Mouse (Mus musculus): ENCODE measurements around the gene Thada. TPM values are rescaled to one million over a fixed set of nuclear protein-coding genes. Genes with fewer than 3 reads are reported as not detected.
A peak's percentile ranks its signal among the peaks of the same experiment; 100 is the strongest.

The Thada gene
- polyA plus RNA-seq, 1 experiment = 5.3 TPM

DNA sequence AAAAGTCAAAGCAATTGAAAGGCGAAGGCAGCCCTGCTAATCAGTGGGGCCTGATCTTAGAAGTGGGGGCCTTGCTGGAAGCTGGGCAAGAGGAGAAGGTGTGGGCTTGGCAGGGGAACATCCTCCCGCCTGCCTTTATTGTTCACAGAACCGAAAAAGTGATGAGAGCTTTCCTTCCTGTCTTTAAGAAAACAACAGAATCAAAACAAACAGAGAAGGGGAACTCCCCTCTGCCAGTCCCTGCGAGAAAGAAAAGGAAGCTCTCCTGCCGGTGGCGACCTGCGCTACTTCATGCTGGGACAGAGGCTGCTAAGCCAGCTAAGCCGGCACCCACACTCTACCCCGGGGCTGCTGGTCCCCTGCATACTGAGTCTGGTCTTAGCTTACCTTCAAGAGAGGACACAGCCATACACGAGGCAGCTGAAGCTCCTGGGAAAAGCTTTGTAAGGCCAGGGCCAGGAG, 320.1 kb downstream of the Thada start:
- peaks cover 28% of the 10 kb centered on the region for H3K4me1 ChIP-seq (ENCODE audit: control insufficient read depth, insufficient read depth, low read length)
- no peak; the same call in 1 of the 2 replicates for TF ChIP-seq POLR2A (IDR thresholded peaks at IDR 0.05; ENCODE audit: borderline replicate concordance, control insufficient read depth, low read depth, low read length)
- no peak for TF ChIP-seq CTCF (IDR thresholded peaks at IDR 0.05; ENCODE audit: control insufficient read depth, insufficient read depth, low read length)
- WGBS = 2% methylated on average over 10 of the region's 10 CpGs
- H3K27ac ChIP-seq (ENCODE audit: control insufficient read depth, insufficient read depth, low read depth, low read length, poor library complexity) = peak overlapping the region; percentile 97
- H3K4me3 ChIP-seq (replicated peaks; ENCODE audit: control insufficient read depth, low read depth, low read length) = no peak overlapping the region

DNA sequence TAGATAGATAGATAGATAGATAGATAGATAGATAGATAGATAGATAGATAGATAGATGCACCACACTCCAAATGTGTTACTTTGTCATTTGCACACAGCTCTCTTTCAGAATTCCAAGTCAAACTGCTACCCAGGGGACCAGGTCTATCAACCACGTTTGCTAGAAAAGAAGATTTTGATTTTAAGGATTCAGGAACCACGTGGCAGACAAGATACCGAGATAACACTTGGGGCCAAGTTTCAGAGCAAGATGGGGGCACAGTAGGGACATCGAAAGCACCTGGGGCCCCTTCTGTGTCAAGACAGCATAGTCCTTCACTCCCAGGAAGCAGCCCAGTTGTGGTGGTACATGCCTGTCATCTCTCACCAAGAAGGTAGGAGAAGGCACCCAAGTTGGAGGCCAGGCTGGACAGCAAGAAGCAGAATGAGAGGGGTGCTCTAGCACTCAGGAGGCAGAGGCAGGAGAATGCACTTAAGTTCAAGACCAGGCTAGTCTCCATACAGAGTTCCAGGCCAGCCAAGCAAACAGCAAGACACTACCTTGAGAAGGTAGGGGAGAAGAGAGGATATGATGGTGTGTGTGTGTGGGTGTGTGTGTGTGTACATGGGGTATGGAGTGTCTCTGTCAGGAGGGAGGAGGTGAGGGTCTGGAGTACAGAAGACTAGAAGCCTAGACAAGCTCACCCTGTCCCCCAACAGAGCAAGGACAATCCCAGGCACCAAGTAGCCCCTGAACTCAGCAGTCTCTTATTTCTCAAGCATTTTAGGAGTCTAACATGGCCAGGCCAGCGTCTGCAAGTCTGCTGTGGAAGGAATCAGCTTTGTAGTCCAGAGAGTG, 321.0 kb downstream of the Thada start:
- 31% methylated on average over 5 of the region's 5 CpGs for WGBS
- no peak overlapping the region for H3K4me3 ChIP-seq (replicated peaks; ENCODE audit: control insufficient read depth, low read depth, low read length)

GRCm38 (mm10) chr17:84144130-84144529, 321.9 kb downstream of the Thada start:
- WGBS = 81% methylated on average over 3 of the region's 3 CpGs
- TF ChIP-seq POLR2A (IDR thresholded peaks at IDR 0.05; ENCODE audit: borderline replicate concordance, control insufficient read depth, low read depth, low read length) (no peak), CTCF (IDR thresholded peaks at IDR 0.05; ENCODE audit: control insufficient read depth, insufficient read depth, low read length) (no peak)
- H3K4me3 ChIP-seq (replicated peaks; ENCODE audit: control insufficient read depth, low read depth, low read length) = no peak overlapping the region
- no peak overlapping the region for H3K27ac ChIP-seq (ENCODE audit: control insufficient read depth, insufficient read depth, low read depth, low read length, poor library complexity)
- peaks cover 33% of the 10 kb centered on the region for H3K4me1 ChIP-seq (ENCODE audit: control insufficient read depth, insufficient read depth, low read length)

More for the DNA sequence above, 321.0 kb downstream of the Thada start:
- no peak; the same call in 1 of the 2 replicates for TF ChIP-seq CTCF (IDR thresholded peaks at IDR 0.05; ENCODE audit: control insufficient read depth, insufficient read depth, low read length)
- TF ChIP-seq POLR2A (IDR thresholded peaks at IDR 0.05; ENCODE audit: borderline replicate concordance, control insufficient read depth, low read depth, low read length) = no peak
- Histone ChIP-seq H3K4me1 (ENCODE audit: control insufficient read depth, insufficient read depth, low read length) (peaks cover 33% of the 10 kb centered on the region), H3K27ac (ENCODE audit: control insufficient read depth, insufficient read depth, low read depth, low read length, poor library complexity) (peak overlapping the region; percentile 97)

DNA sequence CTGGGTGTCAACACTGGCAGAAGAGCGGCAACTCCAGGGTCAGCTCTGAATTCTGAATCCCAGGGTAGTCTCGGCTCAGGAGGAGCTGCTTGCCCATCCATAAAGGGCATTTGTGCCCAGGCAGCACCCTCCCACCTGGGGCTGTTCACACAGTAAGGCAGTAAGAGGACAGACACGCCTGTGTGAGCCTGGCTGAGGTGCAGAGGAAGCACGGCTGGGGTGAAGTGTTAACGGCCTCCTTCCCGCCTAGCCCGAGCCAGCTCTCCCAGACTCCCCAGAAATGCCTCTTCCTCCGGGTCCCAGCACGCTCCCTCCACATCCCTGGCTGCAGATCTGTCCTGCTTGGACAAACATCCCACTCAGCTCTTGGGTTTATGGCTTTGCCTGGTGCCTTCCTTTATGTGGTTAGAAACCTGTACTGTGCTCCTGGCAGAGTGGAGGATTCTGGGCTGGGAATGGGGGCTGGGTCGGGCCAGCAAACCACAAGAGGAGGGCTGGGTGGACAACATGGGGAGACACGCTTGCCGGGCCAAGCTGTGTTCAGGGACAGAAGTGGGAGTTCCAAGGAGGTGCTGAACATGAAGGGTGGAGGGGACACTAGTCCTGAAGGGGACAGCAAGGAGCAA, 322.7 kb downstream of the Thada start:
- Histone ChIP-seq H3K4me3 (replicated peaks; ENCODE audit: control insufficient read depth, low read depth, low read length) (no peak overlapping the region), H3K27ac (ENCODE audit: control insufficient read depth, insufficient read depth, low read depth, low read length, poor library complexity) (peak overlapping the region; percentile 39), H3K4me1 (ENCODE audit: control insufficient read depth, insufficient read depth, low read length) (peaks cover 31% of the 10 kb centered on the region)
- WGBS = 16% methylated on average over 12 of the region's 12 CpGs
- TF ChIP-seq CTCF (IDR thresholded peaks at IDR 0.05; ENCODE audit: control insufficient read depth, insufficient read depth, low read length) (no peak), POLR2A (IDR thresholded peaks at IDR 0.05; ENCODE audit: borderline replicate concordance, control insufficient read depth, low read depth, low read length) (no peak)

- Histone ChIP-seq H3K4me1 (ENCODE audit: control insufficient read depth, insufficient read depth, low read length) (peaks cover 24% of the 10 kb centered on the region), H3K27ac (ENCODE audit: control insufficient read depth, insufficient read depth, low read depth, low read length, poor library complexity) (peak overlapping the region; percentile 54), H3K4me3 (replicated peaks; ENCODE audit: control insufficient read depth, low read depth, low read length) (no peak overlapping the region)
- no peak for TF ChIP-seq CTCF (IDR thresholded peaks at IDR 0.05; ENCODE audit: control insufficient read depth, insufficient read depth, low read length)
- WGBS = 35% methylated on average over 6 of the region's 6 CpGs
Observed at GRCm38 (mm10) chr17:84141691-84142090, 324.3 kb downstream of the Thada start.

DNA sequence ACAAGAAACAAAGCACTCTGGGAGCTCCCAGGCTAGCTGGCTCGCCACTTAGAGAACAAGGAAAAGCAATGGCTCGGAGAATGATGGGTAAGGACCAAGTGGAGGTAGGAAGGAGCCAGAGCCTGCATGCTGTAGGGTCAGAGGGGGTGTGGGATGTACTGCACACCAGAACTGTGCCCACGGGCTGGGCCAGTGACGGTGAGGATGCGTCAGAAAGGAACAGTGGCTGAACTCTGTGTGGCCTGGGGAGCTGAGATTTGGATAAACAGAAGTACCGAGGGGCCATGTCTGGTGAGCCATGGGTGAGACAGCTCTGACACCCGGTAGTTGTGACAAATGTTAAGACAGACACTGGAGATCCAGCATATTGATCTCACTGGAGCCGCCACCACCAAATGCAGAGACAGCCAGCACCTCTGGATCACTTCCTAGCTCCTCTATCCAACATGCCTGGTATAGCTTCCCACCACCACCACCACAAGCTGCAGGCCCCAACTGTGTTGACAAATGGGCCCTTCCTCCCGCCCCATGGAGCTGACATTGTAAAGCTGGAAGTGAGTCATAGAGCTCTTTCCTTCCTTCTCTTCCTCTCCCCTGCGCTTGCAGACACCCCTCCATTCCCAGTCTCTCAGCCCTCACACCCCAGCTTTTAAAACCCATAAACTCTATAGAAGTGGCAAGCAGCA, 325.0 kb downstream of the Thada start:
- peaks cover 24% of the 10 kb centered on the region for H3K4me1 ChIP-seq (ENCODE audit: control insufficient read depth, insufficient read depth, low read length)
- H3K27ac ChIP-seq (ENCODE audit: control insufficient read depth, insufficient read depth, low read depth, low read length, poor library complexity) = peak overlapping the region; percentile 54
- H3K4me3 ChIP-seq (replicated peaks; ENCODE audit: control insufficient read depth, low read depth, low read length) = no peak overlapping the region
- WGBS = 39% methylated on average over 10 of the region's 10 CpGs
- TF ChIP-seq CTCF (IDR thresholded peaks at IDR 0.05; ENCODE audit: control insufficient read depth, insufficient read depth, low read length) (no peak), POLR2A (IDR thresholded peaks at IDR 0.05; ENCODE audit: borderline replicate concordance, control insufficient read depth, low read depth, low read length) (no peak)

Other genes starting within 250 kb of the Thada start
- gene Plekhh2, start 45.7 kb upstream of the Thada start, polyA plus RNA-seq (2011; ENCODE audit: insufficient read depth, insufficient read length, low replicate concordance, missing spikeins) = 2.2 TPM in 2 replicates
- 0.72 and 2.2 TPM in 2 replicates for gene Dync2li1, start 160.3 kb upstream of the Thada start, polyA plus RNA-seq (2011; ENCODE audit: insufficient read depth, insufficient read length, low replicate concordance, missing spikeins)
- gene Abcg8, start 210.1 kb upstream of the Thada start, polyA plus RNA-seq (2011; ENCODE audit: insufficient read depth, insufficient read length, low replicate concordance, missing spikeins) = not detected in 2 replicates
- gene Abcg5, start 216.8 kb upstream of the Thada start, polyA plus RNA-seq (2011; ENCODE audit: insufficient read depth, insufficient read length, low replicate concordance, missing spikeins) = 0.85 TPM in 1 of 2 replicates, not detected in the other

Data from bone marrow, adult 2 months (tissue).